Mouse (Mus musculus): ENCODE results near the gene Fgf23.

Fgf23 gene

DNA sequence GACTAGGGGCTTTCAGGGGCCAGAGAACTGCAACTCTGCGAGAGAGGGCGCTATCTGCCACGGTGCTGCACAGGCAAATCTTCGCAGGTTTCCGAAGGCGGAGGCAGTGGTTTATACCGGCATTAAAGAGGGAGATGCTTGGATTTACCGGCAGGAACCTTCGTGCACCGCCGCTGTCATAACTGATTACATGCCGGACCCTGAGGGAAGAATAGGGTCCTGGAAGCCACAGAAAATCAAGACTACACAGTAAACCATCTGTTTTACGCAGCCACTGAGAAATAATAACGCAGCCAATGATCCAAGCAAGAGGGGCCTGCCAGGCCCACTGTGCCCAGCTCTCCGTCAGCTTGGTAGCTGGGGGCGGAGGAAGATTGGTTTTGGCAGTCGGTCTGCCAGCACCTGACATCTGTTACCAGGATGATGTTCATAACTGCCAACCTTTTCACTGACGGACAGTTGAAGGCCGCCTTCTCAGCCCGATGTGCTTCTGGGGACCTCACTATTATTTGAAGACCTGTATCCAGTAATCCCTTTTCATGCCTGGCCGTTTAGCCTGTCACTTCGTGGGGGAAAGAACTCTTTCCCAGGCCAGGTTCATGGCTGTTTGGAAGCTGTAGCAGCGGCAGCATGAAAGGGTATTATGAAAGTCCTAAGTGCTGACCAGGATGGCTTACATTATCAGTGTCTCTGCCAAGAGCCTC lies 42.2 kb downstream of the Fgf23 start:
- DNase-seq (ENCODE audit: low spot score in 2 of 2) = no peak

DNA sequence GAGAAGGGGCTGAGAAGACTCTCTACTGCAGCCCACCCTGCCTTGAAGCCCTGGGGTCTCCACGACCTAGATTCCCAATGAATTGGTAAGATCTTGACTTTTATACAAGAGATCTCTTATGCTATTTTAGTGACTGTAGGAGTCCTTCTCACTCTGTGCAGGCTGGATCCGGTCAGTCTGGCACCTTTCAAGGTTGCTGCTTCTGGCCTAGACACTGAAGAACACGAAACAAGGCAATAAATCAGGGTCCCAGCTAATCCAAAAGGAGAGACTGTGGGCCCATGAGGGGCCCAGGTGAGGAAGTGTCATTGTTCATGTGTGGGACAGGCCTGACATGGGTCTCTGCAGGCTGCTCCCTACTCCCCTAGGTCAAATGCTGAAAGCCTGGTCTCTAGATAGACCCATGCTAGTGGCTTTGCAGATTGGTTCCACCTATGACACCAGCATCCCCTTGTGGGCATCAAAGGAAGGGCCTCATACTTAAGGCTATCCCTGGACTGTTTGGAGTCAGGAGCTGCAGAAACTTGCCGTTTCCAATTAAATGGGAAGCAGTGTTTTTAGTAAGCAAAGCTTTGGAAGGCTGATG lies 49.6 kb downstream of the Fgf23 start:
- DNase-seq (ENCODE audit: low spot score in 2 of 2) = no peak

DNA sequence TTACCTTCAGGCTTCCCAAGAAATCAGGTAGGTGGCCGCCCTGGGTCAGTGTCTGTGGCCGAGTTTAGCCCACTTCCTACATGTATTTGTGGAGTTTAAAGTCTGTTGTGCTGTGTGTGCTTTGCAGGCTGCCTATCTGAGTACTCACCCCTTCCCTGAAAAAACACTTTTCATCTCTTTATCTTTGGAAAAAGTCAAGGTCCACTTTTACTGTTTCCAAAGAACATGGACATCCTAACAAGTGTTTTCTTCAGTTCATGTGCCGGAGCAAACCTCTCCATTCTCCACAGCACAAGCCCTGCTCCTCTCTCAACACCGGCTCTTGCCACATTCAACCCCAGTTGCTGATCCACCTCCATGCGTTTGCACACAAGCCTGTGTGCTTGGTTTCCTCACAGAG lies 50.3 kb downstream of the Fgf23 start:
- no peak for DNase-seq (ENCODE audit: low spot score in 2 of 2)

DNA sequence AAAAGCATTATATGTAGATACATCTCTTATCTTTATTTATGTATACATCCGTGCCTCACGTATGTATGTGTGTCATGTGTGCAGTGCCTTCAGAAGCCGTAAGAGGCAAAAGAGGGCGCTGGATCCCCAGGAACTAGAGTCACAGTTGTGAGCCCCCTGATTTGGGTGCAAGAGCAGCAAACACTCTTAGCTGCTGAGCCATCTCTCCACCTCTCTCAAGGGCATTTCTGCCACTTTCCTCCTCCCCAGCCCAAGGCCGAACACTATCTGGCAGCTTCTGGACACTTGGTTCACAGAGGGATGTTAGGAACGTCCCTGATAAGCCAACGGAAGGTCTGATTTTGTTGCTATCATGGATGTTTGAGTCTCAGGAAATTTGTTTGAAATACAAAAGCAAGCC lies 50.8 kb downstream of the Fgf23 start:
- no peak for DNase-seq (ENCODE audit: low spot score in 2 of 2)

DNA sequence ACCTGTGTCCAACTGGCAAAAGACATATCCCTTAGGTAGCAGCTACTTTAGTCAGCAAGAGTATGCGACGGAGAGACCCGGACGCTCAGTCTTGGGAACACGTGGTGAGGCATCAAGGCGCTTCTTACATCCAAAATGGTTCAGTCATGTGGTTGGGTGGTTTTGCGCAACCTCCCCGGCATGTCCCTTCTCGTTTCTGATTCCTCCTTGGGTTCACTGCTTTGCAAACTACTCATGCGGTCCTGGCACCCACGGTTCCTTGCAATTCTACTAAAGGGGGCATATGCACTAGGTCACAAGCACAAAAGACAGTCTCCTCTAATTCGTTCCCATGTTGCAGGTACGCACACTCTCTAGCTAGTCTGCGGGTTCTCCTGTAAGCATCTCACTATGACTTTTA lies 57.0 kb downstream of the Fgf23 start:
- DNase-seq (ENCODE audit: low spot score in 2 of 2) = no peak

DNA sequence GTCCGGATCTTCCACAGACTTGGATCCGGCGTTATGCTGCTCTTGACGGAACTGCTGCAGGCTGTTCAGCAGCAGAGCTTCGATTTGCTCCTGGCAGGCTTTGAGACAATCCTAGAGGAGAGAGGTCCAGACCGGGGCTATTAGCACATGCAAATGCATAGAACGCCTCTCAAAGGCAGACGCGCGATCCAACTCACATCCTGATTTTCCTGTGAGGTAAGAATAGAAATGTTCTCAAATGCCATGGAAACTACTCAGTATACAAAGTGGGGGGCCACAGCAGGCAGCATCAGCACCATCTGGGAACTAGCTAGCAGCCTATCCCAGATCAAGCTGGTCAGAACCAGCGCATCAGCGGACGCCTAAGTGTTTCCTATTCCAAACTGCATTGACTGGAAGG lies 57.7 kb downstream of the Fgf23 start:
- DNase-seq (ENCODE audit: low spot score in 2 of 2) = no peak

Data from right cerebral cortex, postnatal 36 days (tissue).